Comparison of ENCODE assay signal across 20 mouse cellular contexts in genomic region chr7:126507126-126507778, GRCm38 (mm10). TPM values are rescaled to one million over a fixed set of nuclear protein-coding genes. Genes with fewer than 3 reads are reported as not detected.
"Had no signal": no experiment of that assay in that cellular context is flagged by ENCODE, and none has a peak within 500 bp of the region (broad histone marks: within the 10 kb centered on the region; RNA-seq: fewer than 3 reads in every experiment).

No protein-coding gene starts in this region.

- H3K27me3 ChIP-seq: neural tube, embryonic 12.5 days; neural tube, embryonic 15.5 days had no signal

- H3K4me1 ChIP-seq: neural tube, embryonic 12.5 days had no signal

- H3K4me2 ChIP-seq: liver, embryonic 13.5 days; midbrain, embryonic 11.5 days; neural tube, embryonic 12.5 days; neural tube, embryonic 15.5 days had no signal

- H3K9ac ChIP-seq: liver, embryonic 13.5 days; neural tube, embryonic 12.5 days; neural tube, embryonic 15.5 days had no signal

- H3K9me3 ChIP-seq: liver, embryonic 13.5 days; neural tube, embryonic 12.5 days; neural tube, embryonic 15.5 days had no signal

- H3K36me3 ChIP-seq: liver, embryonic 13.5 days; neural tube, embryonic 12.5 days; neural tube, embryonic 15.5 days had no signal

- DNase-seq: kidney, adult 9 months; kidney, postnatal 14 days; kidney, postnatal 4 days; layer of hippocampus, adult 9-11 months; liver, embryonic 13.5 days; lung, adult 2 months; lung, postnatal 14 days; lung, postnatal 4 days; midbrain, embryonic 14.5 days; right cerebral cortex, adult 18-20 months; right cerebral cortex, postnatal 14 days; right cerebral cortex, postnatal 4 days; thymus, adult 18-20 months; thymus, postnatal 4 days had no signal

- H3K4me3 ChIP-seq: liver, embryonic 13.5 days; neural tube, embryonic 12.5 days; neural tube, embryonic 15.5 days had no signal

- H3K27ac ChIP-seq: liver, embryonic 13.5 days; neural tube, embryonic 12.5 days; neural tube, embryonic 15.5 days; stomach, postnatal 0 days had no signal

RNA-seq across cellular contexts. Expression of gene Atp2a1, which starts 44.3 kb away (rescaled TPM):
- total RNA-seq: megakaryocyte progenitor cell, adult 5-6 weeks had no signal
- polyA plus RNA-seq: stomach, embryonic 14.5 days had no signal
